Mouse (Mus musculus) thymus, postnatal 36 days (tissue): Measurements from ENCODE around the gene Reep3.

Experiments
- DNase-seq, 2 experiments: peaks; one replicate each; pipeline ENCODE4 v3.0.0; 2022; ENCODE audit warnings: mixed read lengths in 2 of 2

The Reep3 gene

DNA sequence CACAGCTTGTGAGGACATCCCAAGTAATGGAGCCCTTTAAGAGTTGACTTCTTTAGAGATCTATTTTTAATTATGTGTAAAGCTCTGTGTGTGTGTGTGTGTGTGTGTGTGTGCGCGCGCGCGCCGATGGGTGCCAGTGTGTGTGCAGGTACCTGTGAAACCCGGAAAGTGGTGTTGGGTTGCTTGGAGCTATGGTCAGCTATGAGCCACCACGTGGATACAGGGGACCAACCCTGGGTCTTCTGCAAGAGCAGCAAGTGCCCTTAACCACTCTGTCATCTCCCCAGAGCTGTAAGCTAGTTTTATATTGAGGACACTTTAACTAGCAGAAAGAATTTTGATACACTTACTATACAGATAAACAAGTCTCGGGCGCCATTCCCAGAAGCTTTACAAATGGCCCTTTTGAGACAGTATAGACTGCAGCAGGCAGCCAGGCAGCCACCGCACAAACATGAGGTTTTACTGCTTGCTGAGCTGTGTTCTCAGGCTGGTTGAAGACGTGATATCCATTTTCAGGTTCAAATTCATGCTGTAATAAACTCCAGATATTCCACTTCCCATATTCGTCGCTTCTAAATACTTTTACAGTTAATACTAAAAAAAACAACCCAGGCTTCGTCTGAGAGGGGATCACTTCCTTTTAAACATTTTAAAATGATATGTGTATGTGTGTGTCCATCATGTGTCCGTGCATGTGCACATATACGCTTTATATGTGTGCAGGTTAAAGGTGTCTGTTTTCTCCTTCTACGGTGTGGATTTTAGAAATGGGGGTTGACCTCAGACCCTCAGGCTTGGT lies 15.3 kb downstream of the Reep3 start:
- DNase-seq = no peak

DNA sequence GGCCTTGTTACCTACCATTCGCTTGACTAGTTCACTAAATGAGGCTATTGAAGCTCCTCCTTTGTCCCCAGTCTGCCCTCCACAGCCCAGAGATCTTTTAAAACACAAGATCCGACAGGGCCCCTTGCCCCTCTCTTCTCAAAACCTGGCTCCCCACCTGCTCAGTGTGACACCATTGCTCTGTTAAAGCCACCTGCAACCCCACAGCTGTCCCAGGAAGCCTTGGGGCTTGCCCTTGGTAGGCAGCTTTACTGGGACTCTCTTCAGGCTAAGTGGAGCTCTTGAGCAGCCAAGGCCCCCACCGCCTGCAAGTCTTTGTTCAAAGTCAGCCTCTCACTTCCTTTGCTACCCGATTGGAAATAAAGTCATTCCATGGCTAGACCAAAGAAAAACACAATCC lies 17.7 kb downstream of the Reep3 start:
- no peak for DNase-seq

DNA sequence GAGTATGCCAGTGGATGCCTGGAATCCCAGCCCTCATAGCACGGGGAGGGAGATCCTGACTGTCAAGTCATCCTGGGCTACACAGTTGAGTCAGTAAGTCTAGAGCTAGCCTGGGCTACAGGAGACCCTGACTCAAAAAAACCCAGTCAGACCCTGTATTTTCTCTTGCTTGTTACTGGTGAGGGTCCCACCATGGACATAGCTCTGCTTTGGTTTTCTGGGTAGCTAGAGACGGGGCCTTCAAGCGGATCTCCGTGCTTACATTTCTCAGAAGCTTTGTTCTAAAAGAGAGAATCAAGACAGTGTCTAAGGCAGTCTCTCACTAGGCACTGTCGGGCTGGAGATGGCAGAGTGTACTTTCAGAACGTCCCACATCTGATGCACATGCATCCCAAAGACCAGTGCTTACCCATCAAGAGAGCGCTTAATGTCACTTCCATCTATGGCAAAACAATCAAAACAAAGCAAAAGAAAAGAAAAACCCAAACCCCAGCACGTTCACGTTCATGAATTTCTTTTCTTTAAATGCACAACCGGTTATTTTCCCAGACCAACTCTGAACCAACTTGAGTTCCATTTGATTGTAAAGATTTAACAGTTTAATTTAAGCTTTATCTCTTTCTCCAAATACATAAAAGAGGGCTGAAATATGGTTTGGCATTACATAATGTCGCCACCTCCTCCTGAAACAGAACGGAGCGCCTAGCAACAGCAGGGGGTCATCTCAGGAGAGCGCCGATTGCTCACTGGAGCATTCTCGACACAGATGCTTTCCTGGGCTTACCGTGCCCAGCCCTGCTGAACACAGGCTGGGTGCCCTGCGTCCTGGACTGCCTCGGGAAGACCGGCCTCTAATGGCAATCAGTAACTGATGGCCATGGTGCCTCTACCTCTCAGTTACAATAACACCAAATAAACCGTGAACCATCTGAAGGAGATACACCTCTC lies 20.5 kb downstream of the Reep3 start:
- no peak for DNase-seq

DNA sequence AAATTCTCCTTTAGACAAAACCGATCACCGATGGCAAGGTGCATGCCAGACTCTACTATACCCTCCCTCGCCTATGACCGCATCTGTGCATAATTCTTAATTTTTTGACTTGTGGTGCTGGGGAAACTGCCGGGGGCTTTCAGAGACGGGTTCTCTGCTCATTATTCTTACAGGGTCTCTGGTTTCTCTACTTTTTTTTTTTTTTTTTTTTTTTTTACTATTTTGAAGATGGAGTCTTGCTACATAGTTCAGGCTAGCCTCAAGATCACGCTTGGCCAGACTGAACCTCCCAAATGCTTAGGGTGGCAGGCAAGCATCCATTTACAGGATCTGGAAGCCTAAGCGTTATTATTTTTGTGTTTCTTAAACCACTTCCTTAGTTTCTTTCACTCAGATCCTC lies 23.2 kb downstream of the Reep3 start:
- no peak for DNase-seq

DNA sequence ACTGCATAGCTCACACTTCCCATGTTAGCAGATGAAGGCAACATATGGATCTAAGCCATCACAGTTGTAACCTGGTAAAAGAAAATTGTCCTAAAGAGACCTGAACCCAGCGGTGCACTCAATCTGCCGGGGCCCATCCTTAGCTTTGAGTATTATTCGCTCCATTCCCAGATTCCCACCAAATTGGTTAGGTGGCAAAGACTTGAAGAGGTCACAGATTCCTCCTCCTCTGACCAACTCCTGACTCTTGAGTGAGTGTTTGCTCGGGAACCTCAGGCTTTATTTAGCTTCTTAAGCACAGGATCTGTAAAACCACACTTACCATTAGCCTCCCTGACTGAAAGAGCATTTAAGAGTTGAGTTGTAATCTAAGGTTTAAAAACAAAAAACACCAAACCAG lies 24.1 kb downstream of the Reep3 start:
- no peak for DNase-seq

DNA sequence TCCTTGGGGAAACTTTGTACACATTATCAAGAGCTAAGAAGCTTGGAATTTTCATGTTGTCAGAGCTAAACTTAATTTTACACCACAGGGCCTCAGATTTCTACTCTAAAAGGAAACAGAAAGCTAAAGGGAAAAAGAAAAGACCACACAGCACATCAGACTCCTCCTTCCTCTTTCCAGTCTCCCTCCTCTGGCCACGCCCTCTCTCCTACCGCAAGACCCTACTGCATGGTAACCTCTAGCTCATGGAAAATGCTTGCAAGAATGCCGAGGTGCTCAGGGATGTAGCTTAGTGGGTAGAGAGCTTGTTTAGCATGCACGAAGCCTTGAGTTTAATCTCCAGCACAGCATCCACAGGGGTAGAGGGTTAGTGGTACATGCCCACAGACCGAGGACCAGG lies 24.9 kb downstream of the Reep3 start:
- peak; percentile 13 to 45 for DNase-seq

DNA sequence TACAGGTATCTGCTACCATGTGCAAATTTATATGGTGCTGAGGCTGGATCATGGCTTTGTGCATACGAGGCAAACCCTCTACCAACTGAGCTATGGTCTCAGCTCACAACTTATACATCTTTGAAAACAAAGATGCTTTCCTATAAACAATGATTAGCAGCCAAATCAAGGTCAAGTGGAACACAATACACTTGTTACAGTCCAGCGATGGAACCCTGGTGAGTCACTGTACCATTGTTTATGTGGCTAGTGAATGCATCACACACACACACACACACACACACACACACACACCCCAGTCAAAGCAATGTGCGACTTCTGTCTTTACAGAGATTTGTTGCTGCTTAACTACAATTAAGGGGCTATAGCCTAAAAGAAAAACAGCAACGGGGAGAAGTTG lies 25.4 kb downstream of the Reep3 start:
- DNase-seq = no peak

DNA sequence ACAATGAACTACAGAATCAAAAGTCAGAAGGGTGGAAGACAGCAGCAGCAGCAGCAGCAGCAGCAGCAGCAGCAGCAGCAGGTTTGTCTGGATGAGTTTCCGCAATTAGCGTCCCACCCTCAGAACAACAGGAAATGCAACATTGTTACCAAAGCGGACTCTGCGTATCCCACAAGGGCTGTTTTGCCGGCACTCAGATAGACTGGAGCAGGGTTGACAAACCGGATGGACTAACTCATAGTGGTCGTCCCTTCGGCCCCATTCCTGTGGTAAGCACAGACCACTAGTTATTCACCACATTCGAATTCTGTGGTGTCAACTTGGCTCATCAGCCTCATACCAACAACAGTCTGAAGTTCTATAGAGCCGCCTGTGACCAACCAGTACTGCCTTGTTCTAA lies 27.7 kb downstream of the Reep3 start:
- peak in 1 of 2 experiments; percentile 7 for DNase-seq

DNA sequence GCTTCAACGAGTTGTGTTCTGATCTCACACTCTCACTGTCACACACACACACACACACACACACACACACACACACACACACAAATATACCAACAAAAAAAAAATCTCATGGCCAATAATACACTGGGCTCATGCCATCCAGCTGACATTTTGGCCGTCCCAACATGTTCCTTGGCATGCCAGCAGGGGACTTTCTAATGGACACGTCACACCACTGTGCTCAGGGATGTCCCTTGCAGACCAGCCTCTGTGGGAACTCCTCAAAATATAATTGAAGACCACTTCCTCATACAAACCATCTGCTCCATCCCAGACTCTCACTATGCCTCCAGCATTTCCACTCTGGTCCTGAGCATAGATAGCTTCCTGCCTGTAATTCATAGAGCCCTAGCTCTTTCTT lies 30.3 kb downstream of the Reep3 start:
- DNase-seq = no peak

DNA sequence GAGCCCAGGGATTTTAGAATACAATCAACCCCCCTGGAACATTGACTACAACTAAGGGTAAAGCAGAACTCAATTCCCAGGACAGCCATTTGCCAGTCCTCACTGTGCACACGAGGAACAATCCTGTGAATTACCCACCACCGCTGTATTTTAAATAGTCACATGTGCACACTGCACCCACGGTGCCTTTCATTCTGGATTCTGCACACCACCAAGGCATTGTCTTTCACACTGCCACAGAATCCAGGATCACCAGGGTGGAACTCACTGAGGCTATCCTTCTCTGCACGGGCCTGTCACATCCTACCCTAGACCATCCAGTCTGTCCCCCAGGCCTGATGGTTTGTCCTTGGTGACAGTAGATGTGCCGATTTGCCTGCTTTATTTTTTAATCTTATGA lies 30.8 kb downstream of the Reep3 start:
- DNase-seq = no peak

DNA sequence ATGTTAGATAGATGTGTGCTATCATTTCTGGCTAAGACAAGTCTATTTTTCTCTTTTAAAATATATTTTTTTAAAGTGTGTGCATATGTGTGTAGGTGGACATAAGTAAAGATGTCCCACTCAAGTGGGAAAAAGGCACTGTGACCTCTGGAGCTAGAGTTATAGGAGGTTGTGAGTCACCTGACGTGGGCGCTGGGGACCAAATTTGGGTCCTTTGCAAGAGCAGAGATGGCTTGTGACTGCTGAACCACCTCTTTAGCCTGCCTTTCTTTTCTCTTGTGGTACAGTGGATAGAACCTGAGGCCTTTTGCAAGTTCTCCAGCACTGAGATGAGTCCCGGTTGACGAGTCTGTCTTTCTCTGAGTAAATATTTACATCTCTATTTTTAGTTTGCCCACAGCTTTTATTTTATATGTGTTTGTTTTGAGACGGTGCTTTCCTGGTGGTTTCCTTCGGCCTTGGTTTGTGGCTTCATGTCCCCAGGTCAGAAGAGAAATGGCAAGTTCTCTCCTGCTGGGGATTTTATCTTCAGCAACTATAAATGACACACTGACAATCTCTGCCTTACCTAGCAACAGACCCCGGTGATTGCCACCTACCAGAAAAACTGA lies 31.4 kb downstream of the Reep3 start:
- no peak for DNase-seq

DNA sequence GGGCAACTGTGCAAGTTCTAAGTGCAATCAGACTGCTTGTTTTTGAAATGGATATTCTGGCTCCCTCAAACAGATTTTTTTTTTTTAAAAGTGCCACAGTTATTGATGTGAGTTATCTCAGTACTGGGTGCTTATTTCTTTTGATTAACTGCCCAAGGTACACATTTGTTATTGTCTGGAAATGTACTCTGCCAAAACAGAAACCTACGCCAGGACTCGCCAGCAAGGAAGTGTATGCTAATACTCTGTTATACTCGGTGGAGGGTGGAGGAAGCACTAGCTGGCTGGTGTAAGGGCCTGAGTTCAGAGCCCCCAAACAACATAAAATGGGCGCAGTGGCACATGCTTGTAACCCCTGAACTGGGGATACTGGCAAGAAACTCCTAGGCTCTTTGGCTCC lies 34.9 kb downstream of the Reep3 start:
- no peak for DNase-seq

DNA sequence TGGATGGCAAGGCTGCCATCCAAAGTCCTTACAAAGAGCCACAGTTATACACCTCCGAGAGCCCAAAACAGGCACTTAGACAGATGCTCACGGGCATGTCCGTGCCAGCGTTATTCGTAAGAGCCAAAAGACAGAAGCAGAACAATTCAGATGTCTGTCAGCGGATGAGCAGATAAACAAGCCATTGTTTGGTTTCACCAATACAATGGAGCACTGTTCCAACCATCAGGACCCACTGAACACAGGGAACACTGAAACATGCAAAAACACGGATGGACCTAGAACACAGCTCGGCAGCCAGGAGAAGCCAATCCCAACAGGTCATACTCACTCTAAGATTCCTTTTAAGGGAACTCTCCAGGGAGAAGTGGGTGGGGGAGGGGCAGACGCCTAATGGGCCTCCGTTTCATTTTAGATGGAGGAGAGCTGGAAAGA lies 35.4 kb downstream of the Reep3 start:
- no peak for DNase-seq

DNA sequence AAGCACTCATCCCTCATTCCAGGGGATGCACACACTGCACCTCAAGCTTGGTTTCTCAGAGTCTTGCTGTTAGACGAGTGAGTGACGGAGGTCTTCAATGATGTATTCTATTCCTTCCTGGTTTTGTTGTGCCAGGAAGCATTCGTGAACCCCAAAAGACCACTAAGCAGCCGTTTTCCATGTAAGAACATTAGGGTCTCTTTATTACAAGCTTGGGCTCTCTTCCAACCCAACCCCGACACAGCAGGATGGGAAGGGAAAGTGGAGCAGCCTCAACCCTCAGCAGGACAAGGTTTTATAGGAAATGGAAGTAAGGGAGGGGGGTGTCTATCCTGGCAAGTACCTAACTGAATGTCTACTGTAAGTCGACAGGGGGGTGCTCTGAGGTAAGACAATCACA lies 38.0 kb downstream of the Reep3 start:
- no peak for DNase-seq

DNA sequence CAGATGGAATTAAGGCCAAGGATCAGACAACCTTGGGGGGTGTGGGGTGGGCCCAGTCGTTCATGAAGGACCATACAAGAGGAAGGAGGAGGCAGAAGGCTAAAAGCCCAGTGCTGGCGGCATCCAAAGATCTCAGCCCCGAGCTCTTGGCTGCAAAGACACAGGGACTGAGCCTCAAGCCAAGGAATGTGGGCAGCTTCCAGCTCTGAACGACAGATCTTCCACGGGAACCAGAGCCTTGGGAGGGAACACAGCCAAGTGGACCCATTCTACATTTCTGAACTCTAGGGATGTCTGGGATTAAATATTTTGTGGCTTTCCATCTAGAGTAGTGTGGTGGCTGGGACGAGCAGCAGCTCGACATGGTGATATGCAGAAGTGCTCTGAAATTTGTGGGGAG lies 38.4 kb downstream of the Reep3 start:
- no peak for DNase-seq

DNA sequence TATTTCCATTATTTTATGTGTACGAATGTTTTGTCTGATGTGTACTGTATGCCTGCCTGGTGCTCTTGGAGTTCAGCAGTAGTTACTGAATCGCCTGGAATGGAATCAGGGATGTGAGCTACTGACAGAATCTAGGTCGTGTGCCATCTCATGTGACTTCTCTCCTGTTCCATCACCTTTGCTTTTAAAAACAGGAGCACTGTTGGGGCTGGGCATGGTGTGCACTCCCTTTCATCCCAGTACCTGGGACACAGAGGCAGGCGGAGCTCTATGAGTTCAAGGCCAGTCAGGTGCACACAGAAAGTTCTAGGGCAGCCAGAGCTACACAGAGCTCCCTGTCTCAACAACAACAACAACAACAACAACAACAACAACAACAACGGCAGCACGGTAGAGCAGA lies 39.0 kb downstream of the Reep3 start:
- DNase-seq = no peak

DNA sequence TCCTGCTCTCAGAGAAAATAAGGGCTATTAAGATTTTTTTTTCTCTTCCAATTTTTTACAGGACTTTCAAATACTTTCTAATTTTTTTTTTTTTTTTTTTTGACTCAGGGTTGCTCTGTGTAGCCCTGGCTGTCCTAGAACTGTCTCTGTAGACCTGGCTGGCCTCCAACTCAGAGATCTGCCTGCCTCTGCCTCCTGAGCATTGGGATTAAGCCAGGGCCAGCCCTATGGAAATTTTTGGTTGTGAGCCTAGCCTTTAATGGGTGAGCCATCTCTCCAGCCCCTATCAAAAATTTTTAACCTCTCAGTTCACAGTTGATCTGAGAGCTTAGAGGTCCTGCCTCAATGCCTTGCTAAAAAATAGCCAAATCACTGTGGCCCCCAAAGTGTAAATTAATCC lies 39.5 kb downstream of the Reep3 start:
- DNase-seq = no peak

DNA sequence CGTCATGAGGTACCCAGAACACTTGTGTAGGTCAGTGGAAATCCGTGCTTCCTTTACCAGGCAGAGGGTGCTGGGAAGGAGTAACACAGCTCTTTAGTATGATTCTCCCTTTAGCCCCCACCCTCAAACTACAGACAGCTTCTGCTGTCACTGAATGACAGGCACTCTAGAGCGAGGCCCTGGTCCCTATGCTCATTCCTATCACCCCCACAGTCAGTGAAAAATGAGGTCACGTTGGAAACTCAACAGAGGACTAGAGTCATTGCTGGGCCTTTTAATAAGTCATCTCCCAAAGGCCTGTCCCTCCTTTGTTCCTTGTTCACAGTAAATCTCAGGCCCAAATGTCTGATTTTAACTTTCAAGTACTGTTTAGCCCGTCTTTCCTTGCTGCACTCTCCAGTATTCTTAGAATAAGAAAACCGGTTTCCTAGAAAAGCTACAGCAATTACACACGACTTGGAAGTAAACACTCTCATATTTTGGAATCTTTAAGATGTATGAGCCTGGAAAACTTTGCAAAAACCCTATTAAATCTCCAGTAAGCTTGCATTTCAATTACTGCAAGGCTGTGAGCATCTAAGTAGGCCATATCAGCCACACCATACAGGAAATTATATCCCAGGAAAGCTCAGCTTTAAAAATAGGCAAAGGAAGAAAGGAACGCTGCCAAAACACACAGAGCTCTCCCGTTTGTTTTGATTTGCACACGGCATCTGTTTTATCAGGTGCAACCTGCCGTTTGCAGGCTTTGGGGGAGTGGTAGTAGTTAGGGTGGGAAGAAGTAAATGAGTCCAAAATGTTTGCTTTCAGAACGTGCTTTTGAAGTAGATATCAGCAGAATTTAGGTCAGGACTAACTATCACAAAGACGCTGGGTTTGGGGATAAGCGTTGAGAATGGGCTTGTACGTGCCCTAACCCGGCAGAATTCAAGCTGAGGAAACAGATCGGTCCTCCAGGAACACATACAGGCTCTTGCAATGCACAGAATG lies 40.6 kb downstream of the Reep3 start:
- DNase-seq = no peak

DNA sequence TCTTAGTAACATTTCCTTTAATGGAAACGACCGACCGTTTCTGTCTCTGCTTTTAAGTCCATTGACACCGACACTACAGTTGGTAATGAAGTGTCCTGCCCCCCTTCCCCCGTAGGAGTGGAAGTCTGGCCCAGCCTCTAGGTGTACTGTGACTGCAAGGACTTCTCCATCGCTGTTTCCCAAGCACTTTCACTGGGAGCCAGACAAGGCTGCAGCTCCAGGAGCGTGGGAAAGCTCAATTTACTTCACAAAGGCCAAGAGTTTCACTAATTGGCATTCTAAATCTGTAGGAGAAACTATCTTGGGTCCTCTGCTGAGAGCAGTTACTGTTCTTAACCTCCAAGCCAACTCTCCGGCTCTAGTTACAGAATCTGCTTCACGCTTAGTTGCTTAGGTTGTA lies 43.3 kb downstream of the Reep3 start:
- DNase-seq = no peak

DNA sequence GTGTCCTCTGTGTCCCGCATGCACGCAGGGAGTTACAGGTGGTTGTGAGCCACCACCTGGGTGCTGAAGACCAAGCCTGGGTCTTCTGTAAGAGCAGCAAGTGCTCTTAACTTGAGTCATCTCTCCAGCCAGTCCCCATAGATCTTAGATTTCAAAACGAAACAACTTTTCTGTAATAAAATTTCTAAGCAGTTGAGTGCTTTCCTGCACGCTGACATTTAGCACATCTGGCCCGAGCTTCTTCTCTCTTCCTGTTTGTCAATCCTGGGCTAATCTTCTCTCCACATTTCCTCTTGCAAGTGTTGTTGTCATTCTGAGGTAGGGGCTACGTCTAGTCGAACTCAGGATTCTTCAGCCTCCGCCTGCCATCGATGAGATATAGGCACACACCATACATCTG lies 44.3 kb downstream of the Reep3 start:
- DNase-seq = no peak

DNA sequence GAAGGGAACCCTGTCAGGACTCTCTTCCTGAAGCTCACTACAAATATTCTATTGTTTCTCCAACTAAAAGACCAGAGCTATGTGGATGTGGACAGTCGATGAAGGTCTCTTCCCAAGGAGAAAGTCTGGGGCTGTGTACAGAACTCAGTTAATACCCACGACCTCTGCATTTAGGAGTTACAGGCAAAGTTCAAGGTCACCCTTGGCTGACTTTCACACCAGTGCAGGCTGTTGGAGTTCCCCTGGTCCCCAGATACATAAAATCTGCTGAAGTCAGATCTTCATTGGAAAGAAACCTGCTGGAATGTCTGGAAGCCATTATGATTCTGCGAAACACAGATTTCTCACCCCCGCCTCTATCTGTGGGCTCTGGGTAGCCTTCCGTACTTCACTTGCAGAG lies 45.3 kb downstream of the Reep3 start:
- DNase-seq = no peak

DNA sequence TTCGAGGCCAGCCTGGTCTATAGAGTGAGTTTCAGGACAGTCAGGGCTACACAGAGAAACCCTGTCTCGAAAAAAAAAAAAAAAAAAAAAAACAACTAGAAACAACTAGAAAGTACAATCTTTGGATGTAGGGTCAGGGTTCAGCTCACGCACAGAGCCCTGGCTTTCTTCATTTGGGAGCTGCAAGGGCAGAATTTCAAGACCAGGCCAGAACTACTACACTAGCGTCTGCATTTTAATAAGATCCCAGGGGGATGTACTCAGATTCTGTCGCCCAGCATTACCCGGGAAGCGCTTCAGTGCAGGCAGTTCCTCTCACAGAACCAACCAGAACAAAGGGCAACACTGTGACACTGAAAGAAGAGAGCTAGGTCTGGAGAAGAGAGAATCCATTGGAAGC lies 46.0 kb downstream of the Reep3 start:
- DNase-seq = no peak
